7 mouse cellular contexts compared by ENCODE assay signal in genomic region chr1:179104447-179104846, GRCm38 (mm10).
"Had no signal": no experiment of that assay in that cellular context is flagged by ENCODE, and none has a peak within 500 bp of the region (broad histone marks: within the 10 kb centered on the region; RNA-seq: fewer than 3 reads in every experiment).

No protein-coding gene starts in this region.

- DNase-seq: kidney, adult 2 months; layer of hippocampus, postnatal 36 days; liver, embryonic 13.5 days; lung, adult 18-20 months had no signal

- H3K27me3 ChIP-seq: limb, embryonic 13.5 days; liver, embryonic 13.5 days had no signal

- H3K9ac ChIP-seq: limb, embryonic 13.5 days; liver, embryonic 13.5 days; midbrain, embryonic 13.5 days had no signal

- H3K36me3 ChIP-seq: limb, embryonic 13.5 days; liver, embryonic 13.5 days; midbrain, embryonic 13.5 days had no signal

- H3K4me2 ChIP-seq: limb, embryonic 13.5 days; liver, embryonic 13.5 days; midbrain, embryonic 13.5 days had no signal

- H3K4me3 ChIP-seq: limb, embryonic 13.5 days; liver, embryonic 13.5 days; midbrain, embryonic 13.5 days had no signal

- H3K9me3 ChIP-seq: limb, embryonic 13.5 days; liver, embryonic 13.5 days; midbrain, embryonic 13.5 days had no signal

- ATAC-seq: midbrain, embryonic 13.5 days had no signal

- H3K27ac ChIP-seq: limb, embryonic 13.5 days; liver, embryonic 13.5 days; midbrain, embryonic 13.5 days; stomach, postnatal 0 days had no signal
